Mouse (Mus musculus): ENCODE results near the gene Gng12. TPM values are rescaled to one million over a fixed set of nuclear protein-coding genes. Genes with fewer than 3 reads are reported as not detected.
A peak's percentile ranks its signal among the peaks of the same experiment; 100 is the strongest.

Gene Gng12
- total and polyA plus RNA-seq, 2 experiments from 2014 or later: 20.1 to 41.0 TPM

DNA sequence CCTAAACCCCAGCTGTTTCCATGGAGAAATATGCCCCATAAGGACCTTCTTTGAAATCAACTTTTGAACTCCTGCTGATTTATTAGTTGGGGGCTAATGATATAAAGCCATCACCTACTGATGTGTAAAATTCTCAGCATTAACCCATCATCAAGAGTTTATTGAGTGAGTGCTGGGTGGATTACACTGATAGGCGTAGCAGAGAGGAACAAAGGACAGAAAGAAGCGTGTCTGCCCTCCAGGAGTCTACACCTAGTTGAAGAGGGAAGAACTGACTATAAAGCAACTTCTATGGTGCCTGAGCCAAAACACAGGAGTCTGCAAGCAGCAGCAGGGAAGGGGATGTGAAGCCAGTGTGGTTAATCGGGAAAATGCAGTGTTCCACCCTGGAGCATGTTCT lies 73.2 kb downstream of the Gng12 start:
- Histone ChIP-seq H3K4me1 (ENCODE audit: control insufficient read depth, insufficient read depth) (peaks cover 37% of the 10 kb centered on the region), H3K27me3 (ENCODE audit: control insufficient read depth, insufficient read depth, low read length) (no peaks in the 10 kb centered on the region), H3K9ac (replicated peaks; ENCODE audit: low read depth, low read length) (no peak overlapping the region), H3K27ac (ENCODE audit: low read depth) (no peak overlapping the region), H3K4me3 (ENCODE audit: low read depth, low read length) (no peak overlapping the region), H3K9me3 (replicated peaks; ENCODE audit: control insufficient read depth, low read length) (no peaks in the 10 kb centered on the region), H3K36me3 (replicated peaks; ENCODE audit: control insufficient read depth, insufficient read depth, low read length) (no peaks in the 10 kb centered on the region), H3K4me2 (ENCODE audit: low read depth, low read length) (no peak overlapping the region)
- ATAC-seq (ENCODE audit: insufficient read depth, low read depth) (no peak), DNase-seq (ENCODE audit: low spot score) (no peak)
- TF ChIP-seq EP300 (IDR thresholded peaks at IDR 0.05; ENCODE audit: low read depth) (no peak), CTCF (IDR thresholded peaks at IDR 0.05; ENCODE audit: low read depth) (no peak)
- 78% methylated on average over 3 of the region's 3 CpGs for WGBS

DNA sequence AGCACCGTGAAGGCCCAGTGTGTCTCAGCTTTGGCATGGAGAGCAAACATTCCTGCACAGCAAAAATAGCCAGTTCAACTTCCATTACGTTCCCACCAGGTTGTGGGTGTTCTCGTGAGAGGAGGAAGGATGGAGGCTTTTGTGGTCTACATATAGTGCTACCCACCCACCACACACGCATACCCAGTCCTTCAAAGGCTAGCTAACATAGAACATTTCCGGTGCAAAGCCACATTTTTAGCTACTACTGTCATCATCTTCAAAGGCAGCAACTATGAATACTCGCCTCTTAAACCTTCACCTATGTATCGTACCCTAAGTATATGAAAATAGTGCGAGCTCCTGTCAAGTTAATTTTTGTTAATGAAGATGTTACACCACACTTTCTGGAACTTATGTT lies 76.1 kb downstream of the Gng12 start:
- Histone ChIP-seq H3K27me3 (ENCODE audit: control insufficient read depth, insufficient read depth, low read length) (no peaks in the 10 kb centered on the region), H3K9ac (replicated peaks; ENCODE audit: low read depth, low read length) (no peak overlapping the region), H3K27ac (ENCODE audit: low read depth) (no peak overlapping the region), H3K9me3 (replicated peaks; ENCODE audit: control insufficient read depth, low read length) (no peaks in the 10 kb centered on the region), H3K4me2 (ENCODE audit: low read depth, low read length) (no peak overlapping the region), H3K36me3 (replicated peaks; ENCODE audit: control insufficient read depth, insufficient read depth, low read length) (no peaks in the 10 kb centered on the region), H3K4me3 (ENCODE audit: low read depth, low read length) (no peak overlapping the region), H3K4me1 (ENCODE audit: control insufficient read depth, insufficient read depth) (peaks cover 11% of the 10 kb centered on the region; the same call in 1 of the 2 replicates)
- TF ChIP-seq EP300 (IDR thresholded peaks at IDR 0.05; ENCODE audit: low read depth): no peak
- no peak for TF ChIP-seq CTCF (IDR thresholded peaks at IDR 0.05; ENCODE audit: low read depth)
- 59% methylated on average over 8 of the region's 8 CpGs for WGBS
- ATAC-seq (ENCODE audit: insufficient read depth, low read depth) (no peak), DNase-seq (ENCODE audit: low spot score) (no peak)

DNA sequence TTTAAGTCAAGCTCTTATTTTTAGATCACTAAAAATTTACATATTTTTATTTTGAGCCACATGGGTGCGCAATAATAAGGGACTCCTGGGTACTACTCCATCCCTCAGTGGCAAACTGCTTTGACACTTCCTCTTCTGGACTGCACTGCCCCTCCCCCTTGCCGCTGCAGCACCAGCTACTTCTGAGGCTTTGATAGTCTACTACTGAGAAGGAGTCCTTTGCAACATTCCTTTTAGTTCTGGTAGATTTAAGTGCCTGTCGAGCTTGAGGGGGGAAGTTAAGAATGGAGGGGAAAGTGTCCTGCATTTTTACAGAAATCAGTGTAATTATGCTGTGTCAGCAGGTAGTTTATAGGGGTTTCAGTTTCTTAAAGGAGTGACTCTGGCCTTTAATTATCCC lies 77.0 kb downstream of the Gng12 start:
- no peak overlapping the region for H3K4me3 ChIP-seq (ENCODE audit: low read depth, low read length)
- no peaks in the 10 kb centered on the region for H3K27me3 ChIP-seq (ENCODE audit: control insufficient read depth, insufficient read depth, low read length)
- ATAC-seq (ENCODE audit: insufficient read depth, low read depth): peak; percentile 11; the same call in 1 of the 2 replicates
- H3K4me2 ChIP-seq (ENCODE audit: low read depth, low read length): no peak overlapping the region
- peaks cover 11% of the 10 kb centered on the region; the same call in 1 of the 2 replicates for H3K4me1 ChIP-seq (ENCODE audit: control insufficient read depth, insufficient read depth)
- 18% methylated on average over 3 of the region's 3 CpGs for WGBS
- H3K36me3 ChIP-seq (replicated peaks; ENCODE audit: control insufficient read depth, insufficient read depth, low read length): no peaks in the 10 kb centered on the region
- no peaks in the 10 kb centered on the region for H3K9me3 ChIP-seq (replicated peaks; ENCODE audit: control insufficient read depth, low read length)
- H3K27ac ChIP-seq (ENCODE audit: low read depth): no peak overlapping the region
- DNase-seq (ENCODE audit: low spot score): no peak
- TF ChIP-seq EP300 (IDR thresholded peaks at IDR 0.05; ENCODE audit: low read depth): no peak
- no peak for TF ChIP-seq CTCF (IDR thresholded peaks at IDR 0.05; ENCODE audit: low read depth)
- no peak overlapping the region for H3K9ac ChIP-seq (replicated peaks; ENCODE audit: low read depth, low read length)

DNA sequence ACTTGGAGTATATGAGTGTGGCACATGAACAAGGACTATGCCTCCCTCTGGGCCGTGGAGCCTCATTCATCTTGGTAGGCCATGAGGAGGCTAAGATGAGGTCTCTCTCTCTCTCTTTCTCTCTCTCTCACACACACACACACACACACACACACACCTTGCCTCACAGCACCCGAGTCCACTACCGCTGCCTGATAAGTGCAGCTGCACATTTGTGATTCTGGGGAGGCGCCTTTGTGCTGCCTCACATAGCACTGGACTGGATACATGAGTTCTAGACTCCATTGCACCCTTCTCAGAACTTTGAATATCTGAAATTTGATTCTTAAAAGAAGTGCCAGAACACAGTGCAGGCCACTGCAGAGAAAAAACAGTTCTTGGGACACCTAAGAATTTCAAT lies 79.3 kb downstream of the Gng12 start:
- Histone ChIP-seq H3K27me3 (ENCODE audit: control insufficient read depth, insufficient read depth, low read length) (no peaks in the 10 kb centered on the region), H3K9me3 (replicated peaks; ENCODE audit: control insufficient read depth, low read length) (no peaks in the 10 kb centered on the region), H3K4me3 (ENCODE audit: low read depth, low read length) (no peak overlapping the region), H3K4me2 (ENCODE audit: low read depth, low read length) (no peak overlapping the region), H3K36me3 (replicated peaks; ENCODE audit: control insufficient read depth, insufficient read depth, low read length) (no peaks in the 10 kb centered on the region), H3K9ac (replicated peaks; ENCODE audit: low read depth, low read length) (no peak overlapping the region), H3K27ac (ENCODE audit: low read depth) (no peak overlapping the region), H3K4me1 (ENCODE audit: control insufficient read depth, insufficient read depth) (peaks cover 11% of the 10 kb centered on the region; the same call in 1 of the 2 replicates)
- TF ChIP-seq EP300 (IDR thresholded peaks at IDR 0.05; ENCODE audit: low read depth) (no peak), CTCF (IDR thresholded peaks at IDR 0.05; ENCODE audit: low read depth) (no peak)
- no peak for ATAC-seq (ENCODE audit: insufficient read depth, low read depth)
- DNase-seq (ENCODE audit: low spot score): no peak
- WGBS: 81% methylated on average over 4 of the region's 4 CpGs

DNA sequence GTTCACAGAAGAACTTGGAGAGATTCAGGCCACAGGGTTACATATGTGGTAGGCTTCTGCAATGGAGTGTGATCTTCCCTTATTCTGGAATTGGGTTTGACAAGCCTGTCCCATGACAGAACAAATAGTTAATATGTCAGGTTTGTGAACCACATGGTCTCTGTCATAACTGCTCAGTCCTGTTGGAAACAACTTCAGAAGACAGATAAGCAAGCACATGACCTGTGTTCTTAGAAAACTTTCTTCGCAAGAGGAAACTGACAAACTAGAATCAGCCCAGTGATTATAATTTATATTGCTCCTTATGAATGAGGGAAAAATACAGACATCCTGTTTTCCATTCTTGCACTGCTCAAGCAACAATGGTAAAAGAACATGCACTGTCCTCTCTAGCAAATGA lies 83.0 kb downstream of the Gng12 start:
- no peak overlapping the region for H3K4me2 ChIP-seq (ENCODE audit: low read depth, low read length)
- no peaks in the 10 kb centered on the region for H3K27me3 ChIP-seq (ENCODE audit: control insufficient read depth, insufficient read depth, low read length)
- H3K9me3 ChIP-seq (replicated peaks; ENCODE audit: control insufficient read depth, low read length): no peaks in the 10 kb centered on the region
- H3K36me3 ChIP-seq (replicated peaks; ENCODE audit: control insufficient read depth, insufficient read depth, low read length): no peaks in the 10 kb centered on the region
- no peak for DNase-seq (ENCODE audit: low spot score)
- 26% methylated on average over 1 of the region's 1 CpGs for WGBS
- no peaks in the 10 kb centered on the region for H3K4me1 ChIP-seq (ENCODE audit: control insufficient read depth, insufficient read depth)
- H3K27ac ChIP-seq (ENCODE audit: low read depth): no peak overlapping the region
- TF ChIP-seq CTCF (IDR thresholded peaks at IDR 0.05; ENCODE audit: low read depth): no peak
- no peak overlapping the region for H3K9ac ChIP-seq (replicated peaks; ENCODE audit: low read depth, low read length)
- no peak overlapping the region for H3K4me3 ChIP-seq (ENCODE audit: low read depth, low read length)
- ATAC-seq (ENCODE audit: insufficient read depth, low read depth): no peak

DNA sequence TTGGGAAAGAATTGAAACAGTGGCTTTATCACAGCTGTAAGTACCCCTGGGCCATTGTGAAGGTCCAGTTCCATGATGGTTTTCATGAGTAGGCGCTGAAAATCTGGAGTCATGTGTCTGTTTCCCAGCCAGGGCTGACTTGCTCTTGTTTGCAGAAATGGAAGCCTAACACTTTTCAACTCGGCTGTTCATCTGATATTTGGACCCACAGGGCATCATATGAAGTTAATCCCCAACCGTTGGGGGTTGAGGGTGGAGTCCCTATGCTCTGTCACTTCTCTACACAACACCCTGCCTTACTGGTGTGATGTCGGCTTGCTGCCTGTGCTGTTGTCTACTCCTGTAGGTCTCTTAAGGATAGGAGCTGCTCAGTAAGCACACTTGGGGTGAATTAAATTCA lies 83.8 kb downstream of the Gng12 start:
- TF ChIP-seq EP300 (IDR thresholded peaks at IDR 0.05; ENCODE audit: low read depth): no peak
- TF ChIP-seq CTCF (IDR thresholded peaks at IDR 0.05; ENCODE audit: low read depth): no peak
- H3K9ac ChIP-seq (replicated peaks; ENCODE audit: low read depth, low read length): no peak overlapping the region
- WGBS: 76% methylated on average over 4 of the region's 4 CpGs
- ATAC-seq (ENCODE audit: insufficient read depth, low read depth): no peak
- H3K36me3 ChIP-seq (replicated peaks; ENCODE audit: control insufficient read depth, insufficient read depth, low read length): no peaks in the 10 kb centered on the region
- H3K9me3 ChIP-seq (replicated peaks; ENCODE audit: control insufficient read depth, low read length): no peaks in the 10 kb centered on the region
- DNase-seq (ENCODE audit: low spot score): no peak
- no peaks in the 10 kb centered on the region for H3K27me3 ChIP-seq (ENCODE audit: control insufficient read depth, insufficient read depth, low read length)
- no peak overlapping the region for H3K27ac ChIP-seq (ENCODE audit: low read depth)
- H3K4me1 ChIP-seq (ENCODE audit: control insufficient read depth, insufficient read depth): no peaks in the 10 kb centered on the region
- no peak overlapping the region for H3K4me3 ChIP-seq (ENCODE audit: low read depth, low read length)
- H3K4me2 ChIP-seq (ENCODE audit: low read depth, low read length): no peak overlapping the region

All from heart, postnatal 0 days (tissue).